Mouse (Mus musculus): ENCODE results near the gene Ddx6.

DNA sequence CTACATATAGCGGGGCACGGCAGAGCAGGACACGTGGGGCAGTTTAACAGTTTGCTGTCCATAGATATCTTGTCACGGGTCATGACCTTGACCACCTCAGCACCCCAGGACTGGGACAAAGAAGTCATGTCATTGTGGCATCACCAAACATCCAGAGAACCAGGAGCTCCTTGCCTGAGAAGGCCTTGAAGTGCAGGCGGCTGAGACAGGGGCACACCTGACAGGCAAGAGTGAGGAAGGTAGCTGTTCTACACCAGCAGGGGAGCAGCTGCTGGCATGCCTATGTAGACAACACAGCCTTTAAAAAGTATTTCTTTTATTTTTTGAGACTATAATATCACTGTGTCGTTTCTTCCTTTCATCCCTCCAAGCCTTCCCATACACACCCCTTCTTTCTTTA lies 41.7 kb downstream of the Ddx6 start:
- TF ChIP-seq CTCF (IDR thresholded peaks at IDR 0.05; ENCODE audit: extremely low read depth, insufficient read length, insufficient replicate concordance, low read depth, low read length) (no peak), POLR2A (IDR thresholded peaks at IDR 0.05; ENCODE audit: low read depth, low read length) (no peak)
